Mouse (Mus musculus) neural tube, embryonic 14.5 days (tissue): ENCODE measurements around the gene Gm21800. TPM values are rescaled to one million over a fixed set of nuclear protein-coding genes. Genes with fewer than 3 reads are reported as not detected.
"Not testable (repeated sequence)": the region's sequence is repeated elsewhere in the genome, so short reads cannot be mapped to it uniquely, and the experiment has no call there.

ENCODE experiments used
- ATAC-seq: fragments of 200-750 bp; cut with Nextera tagmentation; 2 replicates; pipeline ENCODE4 v1.8.0; 2017; ENCODE audit warnings: low read depth, mild to moderate bottlenecking, moderate TSS enrichment, moderate library complexity
- H3K27ac ChIP-seq: fragments of 300-500 bp; sonication (generic); 2 replicates; pipeline ENCODE4 v1.5.1; 2014; ENCODE audit warnings: low read depth, mild to moderate bottlenecking, control low read depth, low read length, moderate library complexity, mixed read lengths
- H3K27me3 ChIP-seq: fragments of 300-500 bp; sonication (generic); 2 replicates; pipeline ENCODE4 v1.6.1; 2014; ENCODE audit warnings: low read length; ENCODE audit not compliant: control insufficient read depth, insufficient read depth
- H3K36me3 ChIP-seq: fragments of 300-500 bp; sonication (generic); 2 replicates; pipeline ENCODE4 v1.6.1; 2014; ENCODE audit warnings: low read length, mixed read lengths; ENCODE audit not compliant: control insufficient read depth, insufficient read depth
- H3K4me1 ChIP-seq: fragments of 300-500 bp; sonication (generic); 2 replicates; pipeline ENCODE4 v1.6.1; 2014; ENCODE audit warnings: low read length; ENCODE audit not compliant: control insufficient read depth, insufficient read depth
- H3K4me2 ChIP-seq: fragments of 300-500 bp; sonication (generic); 2 replicates; pipeline ENCODE4 v1.6.1; 2014; ENCODE audit warnings: mild to moderate bottlenecking, low read depth, low read length, control low read depth
- H3K4me3 ChIP-seq: fragments of 300-500 bp; sonication (generic); 2 replicates; pipeline ENCODE4 v1.5.1; 2014; ENCODE audit warnings: low read depth, low read length, control low read depth, mixed read lengths
- H3K9ac ChIP-seq: fragments of 300-500 bp; sonication (generic); replicated peaks from 2 replicates; pipeline ENCODE4 v1.6.1; 2014; ENCODE audit warnings: low read depth, mild to moderate bottlenecking, control low read depth, low read length, mixed read lengths
- H3K9me3 ChIP-seq: fragments of 300-500 bp; sonication (generic); 2 replicates; pipeline ENCODE4 v1.6.1; 2016; ENCODE audit warnings: low read length; ENCODE audit not compliant: control insufficient read depth
- WGBS: fragments of 180-500 bp; shearing (Covaris S2); extraction: QIAGEN DNeasy Blood & Tissue Kit; methylation state at CpG from one replicate; pipeline ENCODE4 v1.1.7; 2014; 5-methylcytosine and 5-hydroxymethylcytosine counted together
- polyA plus RNA-seq: library from polyadenylated mRNA; unstranded; fragments of >200 nt; fragmentation: Nextera tagmentation; extraction: Ambion mirVana; gene quantifications from 2 replicates; pipeline ENCODE4 v1.2.1, GENCODE M21; 2014

Gm21800 gene
- polyA plus RNA-seq = not detected in 2 replicates

- not testable (repeated sequence) for H3K27ac ChIP-seq, ATAC-seq, H3K36me3 ChIP-seq, H3K4me3 ChIP-seq, H3K9me3 ChIP-seq, H3K9ac ChIP-seq, H3K4me2 ChIP-seq, H3K4me1 ChIP-seq, H3K27me3 ChIP-seq
- 75% methylated on average over 2 of the region's 3 CpGs for WGBS
Observed at GRCm38 (mm10) chrY:41406198-41406597, at the start of gene Gm21800. TSS of gene Gm21800 (plus strand) at chrY:41406498.
